Mouse (Mus musculus): ENCODE results near the gene Mrgprf. TPM values are rescaled to one million over a fixed set of nuclear protein-coding genes. Genes with fewer than 3 reads are reported as not detected.

Mrgprf gene
- polyA plus RNA-seq, 1 experiment = 46.0 TPM

DNA sequence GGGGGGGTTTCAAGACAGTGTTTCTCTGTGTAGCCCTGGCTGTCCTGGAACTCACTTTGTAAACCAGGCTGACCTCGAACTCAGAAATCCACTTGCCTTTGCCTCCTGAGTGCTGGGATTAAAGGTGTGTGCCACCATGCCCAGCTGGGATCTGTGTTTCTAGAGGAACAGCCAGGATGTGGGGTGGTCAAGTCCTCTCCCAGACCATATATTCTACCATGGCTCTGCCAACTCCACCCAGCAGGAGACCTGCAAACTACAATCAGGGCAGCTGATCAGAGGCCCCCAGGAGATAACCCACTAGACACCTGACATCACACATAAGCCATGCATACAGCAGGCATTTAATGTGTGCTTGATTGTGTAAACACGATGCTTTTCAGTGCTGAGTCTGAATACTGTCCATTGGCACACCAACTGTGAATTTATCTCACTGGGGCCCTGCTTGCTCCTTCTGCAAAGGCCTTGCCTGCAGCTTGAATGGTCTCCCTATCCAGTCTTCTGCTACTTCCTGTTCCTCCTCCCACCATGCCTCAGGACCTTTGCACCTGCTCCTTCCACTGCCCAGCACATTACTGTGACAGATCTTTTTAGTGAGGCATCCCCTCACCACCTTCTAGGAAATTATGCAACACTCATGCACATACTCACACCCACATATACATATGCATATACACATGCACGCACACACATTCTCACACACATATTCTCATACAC, 35.1 kb downstream of the Mrgprf start:
- no peak for DNase-seq (ENCODE audit: low spot score)

DNA sequence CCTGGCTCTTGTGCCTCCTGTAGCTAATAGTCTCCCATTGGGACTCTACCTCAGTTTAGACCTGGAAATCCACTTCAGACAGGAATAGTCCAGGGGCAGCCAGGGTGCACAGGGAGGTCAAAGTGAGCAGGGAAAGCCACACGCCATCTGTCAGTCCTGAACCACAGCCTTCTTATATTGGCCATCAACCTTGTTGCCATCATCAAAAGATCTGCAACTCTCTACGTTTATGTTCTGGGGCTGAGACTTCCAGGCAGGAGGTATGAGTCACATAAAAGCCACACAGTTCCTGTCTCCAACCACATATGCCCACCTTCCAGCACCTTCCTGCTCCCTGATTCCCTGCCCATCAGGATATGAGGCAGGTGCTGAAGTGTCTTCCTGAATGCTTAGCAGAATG, 37.3 kb downstream of the Mrgprf start:
- DNase-seq (ENCODE audit: low spot score) = no peak

DNA sequence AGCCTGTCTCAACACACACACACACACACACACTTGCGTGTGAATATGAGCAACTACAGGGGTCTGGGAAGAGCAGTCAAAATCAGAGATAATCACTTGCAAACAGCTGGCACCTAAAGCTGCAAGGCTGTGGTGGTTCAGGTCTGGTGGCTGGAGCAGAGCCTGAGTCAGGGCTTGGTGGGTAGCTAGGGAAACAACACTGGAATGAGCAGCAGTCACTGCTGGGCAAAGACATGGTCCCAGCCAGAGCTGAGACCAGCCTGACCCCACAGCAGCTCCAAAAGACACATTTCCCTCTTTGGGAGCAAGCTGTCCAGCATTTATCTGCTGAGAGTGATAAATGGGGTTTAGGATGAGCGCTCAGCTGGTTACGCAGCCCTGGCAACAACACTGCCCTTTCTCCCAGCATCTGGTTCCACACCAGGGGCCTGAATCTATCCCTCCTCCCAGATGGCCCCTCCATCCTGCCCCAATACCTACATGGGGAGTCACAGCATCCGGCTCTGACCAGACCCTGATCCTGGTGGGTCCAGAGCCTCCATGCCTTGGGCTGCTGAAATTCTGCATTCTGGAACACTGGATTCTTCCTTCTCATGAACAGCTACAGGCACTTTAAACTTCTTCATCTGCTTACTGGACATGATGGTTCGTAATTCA, 39.7 kb downstream of the Mrgprf start:
- DNase-seq (ENCODE audit: low spot score) = no peak

Other genes starting within 250 kb of the Mrgprf start
- gene 1810010D01Rik, start 92.7 kb upstream of the Mrgprf start, polyA plus RNA-seq (2012; rRNA removed) = 3.8 and 4.4 TPM in 2 replicates
- 28.4 and 32.4 TPM in 2 replicates for gene Tpcn2, start 16.8 kb upstream of the Mrgprf start, polyA plus RNA-seq (2012; rRNA removed)
- not detected in 2 replicates for gene Mrgprd, start 14.0 kb downstream of the Mrgprf start, polyA plus RNA-seq (2012; rRNA removed)